Mouse (Mus musculus): ENCODE data around the gene Olfr470.
A peak's percentile ranks its signal among the peaks of the same experiment; 100 is the strongest.
"Not testable (repeated sequence)": the region's sequence is repeated elsewhere in the genome, so short reads cannot be mapped to it uniquely, and the experiment has no call there.

The Olfr470 gene

DNA sequence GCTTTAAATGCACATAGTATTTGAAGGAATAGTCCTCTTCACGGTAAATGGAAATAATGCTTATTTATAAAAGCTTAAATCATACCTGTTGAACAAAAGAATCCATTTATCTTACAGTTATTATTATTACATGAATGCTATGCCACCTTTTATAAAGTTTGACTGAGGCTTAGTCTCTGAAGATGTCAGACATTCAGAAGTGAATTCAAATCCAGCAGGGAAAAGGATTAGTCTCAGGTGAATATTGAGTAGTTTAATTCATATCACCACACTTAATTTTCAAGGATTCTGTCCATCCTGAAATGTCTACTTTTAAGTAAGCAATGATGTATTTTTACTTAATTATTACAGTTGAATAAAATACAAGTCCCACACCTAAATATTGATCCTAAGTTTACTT is at the start of gene Olfr470:
Gene Olfr470 (minus strand): TSS at position 101 of the 400 bp plus-strand sequence.
- not testable (repeated sequence) for DNase-seq (ENCODE audit: low read depth)

DNA sequence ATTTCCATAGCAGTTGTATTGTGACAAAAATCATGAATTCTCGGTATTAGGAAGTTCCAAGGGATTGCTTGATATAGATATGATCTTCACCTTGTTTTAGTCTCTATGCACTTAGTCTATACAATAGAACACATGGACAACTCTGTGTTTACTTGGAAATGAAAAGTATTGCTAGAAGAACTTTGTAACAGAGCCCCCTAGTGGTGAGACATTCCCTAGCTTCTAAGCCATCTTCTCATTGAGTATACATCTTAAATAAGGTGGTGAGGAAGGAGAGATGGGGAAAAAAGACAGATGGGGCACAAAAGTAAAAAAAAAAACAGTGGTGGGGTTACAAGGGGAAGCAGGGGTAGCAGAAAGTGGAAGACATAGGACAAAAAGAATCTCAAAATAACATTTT is 5.6 kb downstream of the Olfr470 start:
- DNase-seq (ENCODE audit: low read depth) = peak; percentile 29

DNA sequence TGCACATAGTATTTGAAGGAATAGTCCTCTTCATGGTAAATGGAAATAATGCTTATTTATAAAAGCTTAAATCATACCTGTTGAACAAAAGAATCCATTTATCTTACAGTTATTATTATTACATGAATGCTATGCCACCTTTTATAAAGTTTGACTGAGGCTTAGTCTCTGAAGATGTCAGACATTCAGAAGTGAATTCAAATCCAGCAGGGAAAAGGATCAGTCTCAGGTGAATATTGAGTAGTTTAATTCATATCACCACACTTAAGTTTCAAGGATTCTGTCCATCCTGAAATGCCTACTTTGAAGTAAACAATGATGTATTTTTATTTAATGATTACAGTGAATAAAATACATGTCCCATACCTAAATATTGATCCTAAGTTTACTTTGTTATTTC is 21.8 kb downstream of the Olfr470 start, which contains the start of gene Olfr469:
Gene Olfr469 (minus strand): TSS at position 101 of the 400 bp plus-strand sequence.
- not testable (repeated sequence) for DNase-seq (ENCODE audit: low read depth)

DNA sequence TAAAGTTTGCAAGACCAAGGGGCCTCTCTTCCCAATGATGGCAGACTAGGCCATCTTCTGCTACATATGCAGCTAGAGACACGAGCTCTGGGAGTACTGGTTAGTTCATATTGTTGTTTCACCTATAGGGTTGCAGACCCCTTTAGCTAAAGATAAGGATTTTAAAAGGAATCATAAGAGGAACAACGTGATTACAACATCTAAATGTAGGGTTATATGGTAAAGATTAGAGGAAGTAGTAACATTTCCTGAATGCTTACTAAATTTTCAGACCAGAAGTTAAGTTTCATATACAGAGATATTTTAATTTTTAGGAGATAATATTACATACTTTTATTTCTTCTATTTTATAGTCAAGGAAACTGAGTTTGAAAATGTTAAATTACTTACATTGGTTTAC is 23.4 kb downstream of the Olfr470 start:
- not testable (repeated sequence) for DNase-seq (ENCODE audit: low read depth)

DNA sequence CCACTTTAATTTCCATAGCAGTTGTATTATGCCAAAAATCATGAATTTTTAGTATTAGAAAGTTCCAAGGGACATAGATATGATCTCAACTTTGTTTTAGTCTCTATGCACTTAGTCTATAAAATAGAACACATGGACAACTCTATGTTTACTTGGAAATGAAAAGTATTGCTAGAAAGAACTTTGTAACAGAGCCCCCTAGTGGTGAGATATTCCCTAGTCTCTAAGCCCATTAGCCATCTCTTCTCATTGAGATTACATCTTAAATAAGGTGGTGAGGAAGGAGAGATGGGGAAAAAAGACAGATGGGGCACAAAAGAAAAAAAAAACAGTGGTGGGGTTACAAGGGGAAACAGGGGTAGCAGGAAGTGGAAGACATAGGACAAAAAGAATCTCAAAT is 27.8 kb downstream of the Olfr470 start:
- peak; percentile 21 for DNase-seq (ENCODE audit: low read depth)

DNA sequence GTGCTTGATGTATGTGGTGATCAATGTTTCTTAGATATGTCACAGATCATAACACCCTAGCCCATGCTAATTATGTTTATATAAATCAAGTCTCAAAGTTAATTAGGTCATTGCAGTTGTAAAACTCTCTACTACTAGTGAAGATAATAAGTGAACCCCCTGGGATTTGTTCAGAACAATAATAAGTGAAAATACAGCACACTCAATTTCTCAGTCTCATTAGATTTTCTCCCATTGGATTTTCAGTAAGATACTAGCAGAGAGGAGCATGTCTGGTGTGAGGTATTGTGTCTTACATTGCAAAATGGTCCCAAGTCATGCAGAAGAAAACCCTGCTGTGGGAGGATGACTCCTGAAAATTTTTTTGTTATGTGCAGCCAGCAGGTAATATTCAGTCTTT is 35.3 kb downstream of the Olfr470 start, which contains the start of gene Olfr467:
Gene Olfr467 (plus strand): TSS at position 301 of the 400 bp plus-strand sequence.
- DNase-seq (ENCODE audit: low read depth) = no peak

DNA sequence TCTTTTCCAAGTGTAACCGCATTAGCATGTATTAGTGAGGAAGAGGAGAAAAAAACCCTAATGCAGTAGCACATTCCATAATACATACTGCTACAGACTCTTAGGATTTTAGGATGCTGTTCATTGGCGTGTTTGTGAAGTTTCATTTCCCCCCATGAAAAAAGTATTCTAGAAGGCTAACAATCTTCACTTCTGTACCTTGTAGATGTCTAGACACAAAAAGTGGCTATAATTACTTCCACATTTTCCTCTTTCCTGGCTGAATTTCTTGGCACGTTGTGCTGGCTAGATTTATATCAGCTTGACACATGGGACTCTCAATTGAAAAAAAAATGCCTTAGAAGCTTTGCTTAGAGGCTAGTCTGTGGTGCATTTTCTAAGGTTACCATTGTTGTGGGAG is 45.2 kb downstream of the Olfr470 start:
- no peak for DNase-seq (ENCODE audit: low read depth)

DNA sequence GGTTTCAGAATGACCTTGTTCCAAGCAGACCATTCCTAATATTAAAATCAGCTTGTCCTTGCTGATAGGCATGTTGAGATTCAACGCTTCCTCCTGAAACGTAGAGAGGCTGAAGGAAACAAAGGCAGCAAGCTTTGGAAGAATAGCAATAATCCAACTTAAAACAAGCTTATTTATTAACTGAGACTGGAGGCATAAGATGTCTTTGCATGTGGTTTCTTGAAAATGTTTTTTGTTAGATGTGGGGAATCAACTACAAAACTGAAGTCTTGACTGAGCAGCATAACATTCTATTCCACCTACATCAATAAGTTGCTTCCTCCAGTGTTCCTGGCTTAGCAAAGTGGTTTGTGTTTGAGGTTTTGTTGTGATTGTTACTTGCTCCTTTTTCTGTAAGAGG is 46.2 kb downstream of the Olfr470 start, which contains the start of gene Ovch2:
Gene Ovch2 (minus strand): TSS at position 101 of the 400 bp plus-strand sequence.
- no peak for DNase-seq (ENCODE audit: low read depth)

DNA sequence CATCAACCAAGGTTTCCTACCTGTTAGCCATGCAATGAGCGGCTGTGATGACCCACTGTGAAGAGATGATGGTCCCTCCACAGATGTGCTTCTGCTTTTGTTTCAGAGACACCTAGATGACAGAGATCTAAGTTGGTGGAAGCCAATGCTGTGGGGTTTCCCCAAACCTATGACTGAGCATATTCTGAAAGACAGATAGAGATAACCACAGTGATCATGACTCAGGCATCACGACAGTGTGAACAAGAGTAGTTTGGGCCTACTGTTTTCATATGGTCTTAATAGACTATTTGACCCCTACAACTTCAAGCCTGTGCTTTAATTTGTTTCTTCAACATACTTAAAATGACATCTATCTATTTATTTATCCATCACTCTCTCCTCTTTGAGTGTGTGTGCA is 50.8 kb downstream of the Olfr470 start:
- no peak for DNase-seq (ENCODE audit: low read depth)
